Mouse (Mus musculus) lung, embryonic 14.5 days (tissue): ENCODE results near the gene Mcur1. TPM values are rescaled to one million over a fixed set of nuclear protein-coding genes. Genes with fewer than 3 reads are reported as not detected.
A peak's percentile ranks its signal among the peaks of the same experiment; 100 is the strongest.

ENCODE experiments used
- ATAC-seq: fragments of 200-750 bp; cut with Nextera tagmentation; 2 replicates; pipeline ENCODE4 v1.8.0; 2017; ENCODE audit warnings: mild to moderate bottlenecking, moderate TSS enrichment, moderate library complexity; ENCODE audit not compliant: insufficient read depth
- DNase-seq: peaks from one replicate; pipeline ENCODE4 v3.0.0-alpha.2; 2015
- H3K27ac ChIP-seq: fragments of 300-500 bp; sonication (generic); 2 replicates; pipeline ENCODE4 v1.5.1; 2014; ENCODE audit warnings: low read depth, mild to moderate bottlenecking, moderate library complexity
- H3K27me3 ChIP-seq: fragments of 300-500 bp; sonication (generic); 2 replicates; pipeline ENCODE4 v1.6.1; 2014; ENCODE audit warnings: low read length, control low read depth; ENCODE audit not compliant: insufficient read depth
- H3K36me3 ChIP-seq: fragments of 300-500 bp; sonication (generic); 2 replicates; pipeline ENCODE4 v1.6.1; 2014; ENCODE audit warnings: control low read depth; ENCODE audit not compliant: insufficient read depth
- H3K4me1 ChIP-seq: fragments of 300-500 bp; sonication (generic); 2 replicates; pipeline ENCODE4 v1.6.1; 2014; ENCODE audit warnings: antibody characterized with exemption, control low read depth; ENCODE audit not compliant: insufficient read depth
- H3K4me2 ChIP-seq: fragments of 300-500 bp; sonication (generic); 2 replicates; pipeline ENCODE4 v1.6.1; 2014; ENCODE audit warnings: mild to moderate bottlenecking
- H3K4me3 ChIP-seq: fragments of 300-500 bp; sonication (generic); 2 replicates; pipeline ENCODE4 v1.5.1; 2014; ENCODE audit warnings: low read depth, low read length
- H3K9ac ChIP-seq: fragments of 300-500 bp; sonication (generic); 2 replicates; pipeline ENCODE4 v1.6.1; 2014
- H3K9me3 ChIP-seq: fragments of 300-500 bp; sonication (generic); 2 replicates; pipeline ENCODE4 v1.6.1; 2016; ENCODE audit warnings: low read depth, low read length, control low read depth
- CTCF ChIP-seq: IDR thresholded peaks from 2 replicates; pipeline ENCODE4 v1.5.1; 2016; ENCODE audit warnings: antibody characterized with exemption, low read depth
- WGBS: fragments of 180-500 bp; shearing (Covaris S2); extraction: QIAGEN DNeasy Blood & Tissue Kit; methylation state at CpG from one replicate; pipeline ENCODE4 v1.1.7; 2014; 5-methylcytosine and 5-hydroxymethylcytosine counted together
- polyA plus RNA-seq: library from polyadenylated mRNA; unstranded; fragments of >200 nt; fragmentation: Nextera tagmentation; extraction: Ambion mirVana; gene quantifications from 2 replicates; pipeline ENCODE4 v1.2.1, GENCODE M21; 2014

Mcur1 gene
- polyA plus RNA-seq, 1 experiment from 2014 or later: 17.3 TPM

- no peak overlapping the region for H3K4me2 ChIP-seq
- DNase-seq (no peak), ATAC-seq (no peak)
- no peaks in the 10 kb centered on the region for H3K36me3 ChIP-seq
- 52% methylated on average over 6 of the region's 6 CpGs for WGBS
- no peaks in the 10 kb centered on the region for H3K4me1 ChIP-seq
- H3K27me3 ChIP-seq: no peaks in the 10 kb centered on the region
- no peak overlapping the region for H3K9ac ChIP-seq
- no peak overlapping the region for H3K4me3 ChIP-seq
- TF ChIP-seq CTCF: no peak
- H3K9me3 ChIP-seq: no peaks in the 10 kb centered on the region
- no peak overlapping the region for H3K27ac ChIP-seq
Observed at GRCm38 (mm10) chr13:43516931-43517330, 43.1 kb downstream of the Mcur1 start.

DNA sequence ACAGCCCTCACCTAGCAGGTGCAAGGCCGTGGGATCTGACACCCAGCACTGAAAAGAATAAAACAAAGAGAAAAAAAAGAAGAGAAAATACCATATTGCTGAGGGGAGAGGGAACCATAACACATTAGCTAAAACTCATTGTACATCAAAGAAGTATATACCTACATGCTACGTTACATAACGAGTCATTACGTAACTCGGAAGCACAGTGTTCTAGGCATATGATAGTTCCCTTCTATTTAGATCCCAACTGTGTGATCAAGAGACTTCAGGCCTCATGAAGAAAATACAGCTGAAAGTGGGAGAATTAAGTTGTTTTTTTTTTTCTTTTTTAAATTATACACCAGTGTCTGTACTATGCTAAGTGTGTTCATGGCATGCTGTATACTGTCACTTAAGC is 43.9 kb downstream of the Mcur1 start:
- H3K4me1 ChIP-seq: no peaks in the 10 kb centered on the region
- H3K9ac ChIP-seq: no peak overlapping the region
- no peaks in the 10 kb centered on the region for H3K36me3 ChIP-seq
- H3K9me3 ChIP-seq: no peaks in the 10 kb centered on the region
- ATAC-seq (no peak), DNase-seq (no peak)
- H3K4me2 ChIP-seq: no peak overlapping the region
- H3K27me3 ChIP-seq: no peaks in the 10 kb centered on the region
- TF ChIP-seq CTCF: no peak
- H3K4me3 ChIP-seq: no peak overlapping the region
- 94% methylated on average over 5 of the region's 5 CpGs for WGBS
- no peak overlapping the region for H3K27ac ChIP-seq

DNA sequence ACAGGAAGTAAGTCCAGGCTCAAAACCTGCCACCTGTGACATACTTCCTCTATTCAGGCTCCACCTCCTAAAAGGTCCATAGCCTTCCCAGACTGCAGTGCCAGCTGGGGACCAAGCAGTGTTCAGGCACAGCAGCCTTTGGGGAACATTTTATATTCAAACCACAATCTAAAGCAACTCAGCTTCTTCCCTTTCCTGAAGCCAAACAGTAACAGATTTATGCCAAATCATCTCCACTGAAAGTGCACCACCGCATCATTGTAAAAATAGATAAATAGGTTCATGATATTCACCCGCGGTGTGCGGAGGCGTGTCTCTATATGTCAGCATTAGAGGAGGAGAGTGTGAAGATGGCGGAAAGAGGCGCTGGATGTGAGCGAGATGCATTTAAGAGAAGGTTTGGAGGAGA is 45.0 kb downstream of the Mcur1 start:
- no peaks in the 10 kb centered on the region for H3K36me3 ChIP-seq
- no peak overlapping the region for H3K27ac ChIP-seq
- WGBS: 66% methylated on average over 8 of the region's 8 CpGs
- H3K4me2 ChIP-seq: no peak overlapping the region
- H3K9me3 ChIP-seq: no peaks in the 10 kb centered on the region
- ATAC-seq (no peak), DNase-seq (no peak)
- TF ChIP-seq CTCF: no peak
- H3K27me3 ChIP-seq: no peaks in the 10 kb centered on the region
- H3K4me3 ChIP-seq: no peak overlapping the region
- no peaks in the 10 kb centered on the region for H3K4me1 ChIP-seq
- H3K9ac ChIP-seq: no peak overlapping the region

DNA sequence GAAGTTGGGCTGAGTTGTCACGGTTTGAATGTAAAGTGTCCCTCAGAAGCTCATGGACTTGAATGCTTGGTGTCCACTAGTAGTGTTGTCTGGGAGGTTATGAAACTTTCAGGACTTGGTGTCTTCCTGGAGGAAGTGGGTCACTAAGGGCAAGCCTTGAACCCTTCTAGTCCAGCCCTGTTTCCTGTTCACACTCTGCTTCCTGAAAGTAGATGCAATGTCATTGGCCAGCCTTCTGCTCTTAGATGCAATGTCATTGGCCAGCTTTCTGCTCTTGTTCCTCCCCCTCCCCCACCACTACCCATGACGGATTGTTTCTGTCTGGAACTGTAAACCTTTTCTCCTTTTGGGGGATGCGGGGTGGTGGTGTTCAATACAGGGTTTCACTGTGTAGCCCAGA is 47.3 kb downstream of the Mcur1 start:
- no peak overlapping the region for H3K4me3 ChIP-seq
- no peaks in the 10 kb centered on the region for H3K27me3 ChIP-seq
- no peaks in the 10 kb centered on the region for H3K4me1 ChIP-seq
- WGBS: 72% methylated on average over 3 of the region's 3 CpGs
- no peaks in the 10 kb centered on the region for H3K36me3 ChIP-seq
- no peak overlapping the region for H3K9ac ChIP-seq
- H3K4me2 ChIP-seq: no peak overlapping the region
- ATAC-seq (no peak), DNase-seq (no peak)
- H3K9me3 ChIP-seq: no peaks in the 10 kb centered on the region
- H3K27ac ChIP-seq: no peak overlapping the region
- no peak for TF ChIP-seq CTCF

- no peak overlapping the region for H3K9ac ChIP-seq
- H3K4me3 ChIP-seq: no peak overlapping the region
- H3K27ac ChIP-seq: no peak overlapping the region
- H3K4me1 ChIP-seq: no peaks in the 10 kb centered on the region; the same call in 1 of the 2 replicates
- H3K9me3 ChIP-seq: no peaks in the 10 kb centered on the region
- ATAC-seq: no peak
- TF ChIP-seq CTCF: no peak
- 69% methylated on average over 3 of the region's 3 CpGs for WGBS
- H3K27me3 ChIP-seq: no peaks in the 10 kb centered on the region
- no peaks in the 10 kb centered on the region for H3K36me3 ChIP-seq
- no peak for DNase-seq
- no peak overlapping the region for H3K4me2 ChIP-seq
Observed at GRCm38 (mm10) chr13:43505798-43506197, 54.2 kb downstream of the Mcur1 start.

GRCm38 (mm10) chr13:43503395-43503850 is 56.6 kb downstream of the Mcur1 start:
- no peaks in the 10 kb centered on the region for H3K27me3 ChIP-seq
- peak overlapping the region; percentile 58 for H3K4me2 ChIP-seq
- ATAC-seq (peak; percentile 98), DNase-seq (peak; percentile 93)
- no peaks in the 10 kb centered on the region; the same call in 1 of the 2 replicates for H3K4me1 ChIP-seq
- 3% methylated on average over 19 of the region's 19 CpGs for WGBS
- H3K36me3 ChIP-seq: no peaks in the 10 kb centered on the region
- H3K27ac ChIP-seq: peak overlapping the region; percentile 79
- TF ChIP-seq CTCF: no peak
- peak overlapping the region; percentile 19; the same call in 1 of the 2 replicates for H3K4me3 ChIP-seq
- H3K9ac ChIP-seq: peak overlapping the region; percentile 42
- H3K9me3 ChIP-seq: no peaks in the 10 kb centered on the region

- ATAC-seq (no peak), DNase-seq (no peak)
- no peak for TF ChIP-seq CTCF
- Histone ChIP-seq H3K27ac (no peak overlapping the region), H3K4me1 (no peaks in the 10 kb centered on the region; the same call in 1 of the 2 replicates), H3K36me3 (no peaks in the 10 kb centered on the region), H3K9me3 (no peaks in the 10 kb centered on the region), H3K4me3 (no peak overlapping the region), H3K4me2 (no peak overlapping the region), H3K9ac (no peak overlapping the region), H3K27me3 (no peaks in the 10 kb centered on the region)
- 80% methylated on average over 5 of the region's 5 CpGs for WGBS
Observed at GRCm38 (mm10) chr13:43501601-43502000, 58.4 kb downstream of the Mcur1 start.

DNA sequence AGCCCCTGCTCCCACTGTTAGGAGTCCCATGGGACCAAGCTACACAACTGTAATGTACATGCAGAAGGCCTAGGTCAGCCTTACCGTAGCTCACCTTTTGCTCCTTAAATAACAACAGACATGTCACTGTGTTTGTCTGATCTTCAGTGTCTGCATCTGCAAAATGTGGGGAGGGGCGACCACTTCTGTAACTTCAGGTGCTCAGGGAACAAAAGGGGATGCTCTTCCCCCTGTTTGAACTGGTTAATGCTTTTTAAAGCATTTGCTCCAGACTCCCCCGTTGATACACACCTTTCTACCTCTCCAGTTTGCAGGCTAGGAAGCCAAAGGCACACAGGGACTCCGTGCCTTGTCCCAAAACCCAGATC is 59.5 kb downstream of the Mcur1 start:
- no peak overlapping the region for H3K9ac ChIP-seq
- ATAC-seq: no peak
- no peak overlapping the region for H3K27ac ChIP-seq
- no peak for DNase-seq
- H3K4me1 ChIP-seq: no peaks in the 10 kb centered on the region; the same call in 1 of the 2 replicates
- no peak overlapping the region for H3K4me3 ChIP-seq
- H3K36me3 ChIP-seq: no peaks in the 10 kb centered on the region
- 80% methylated on average over 4 of the region's 4 CpGs for WGBS
- H3K4me2 ChIP-seq: no peak overlapping the region
- H3K9me3 ChIP-seq: no peaks in the 10 kb centered on the region
- TF ChIP-seq CTCF: no peak
- H3K27me3 ChIP-seq: no peaks in the 10 kb centered on the region
